In the genomic region with DNA sequence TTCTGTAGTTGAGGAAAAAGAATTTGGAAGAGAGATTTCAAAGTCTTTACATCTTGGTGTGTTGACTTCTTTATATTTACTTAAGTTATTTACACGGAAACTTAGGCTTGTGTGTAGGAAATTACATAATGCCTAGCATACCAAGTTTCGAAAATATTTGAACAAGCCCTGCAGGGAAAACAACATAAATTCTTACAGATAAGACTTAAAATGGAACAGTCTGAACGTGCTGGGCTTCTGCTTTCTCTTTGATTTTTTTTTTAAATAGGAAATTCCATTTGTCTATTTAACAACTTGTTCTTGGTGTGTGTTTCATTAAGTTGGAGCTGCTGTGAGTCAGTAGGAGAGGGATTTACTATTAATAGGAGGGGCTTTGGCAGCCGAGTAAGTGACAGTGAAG, we compare ENCODE assay signal across 8 mouse cellular contexts. TPM values are rescaled to one million over a fixed set of nuclear protein-coding genes. Genes with fewer than 3 reads are reported as not detected.
DNase-seq lines count a peak whose midpoint lies in the region; ATAC-seq lines count a peak whose summit lies in the region.

No protein-coding gene starts in this region.

- no peaks in the 10 kb centered on the region for H3K27me3 ChIP-seq in kidney, embryonic 14.5 days (ENCODE audit: control insufficient read depth, insufficient read depth, low read length)
- H3K27me3 ChIP-seq in embryonic facial prominence, embryonic 11.5 days (ENCODE audit: control insufficient read depth, insufficient read depth, low read length): no peaks in the 10 kb centered on the region
- no peaks in the 10 kb centered on the region for H3K27me3 ChIP-seq in intestine, embryonic 16.5 days (replicated peaks; ENCODE audit: control insufficient read depth, insufficient read depth, low read length)
- no peaks in the 10 kb centered on the region for H3K27me3 ChIP-seq in midbrain, embryonic 16.5 days (ENCODE audit: control insufficient read depth, insufficient read depth, low read depth, low read length)

- no peaks in the 10 kb centered on the region for H3K36me3 ChIP-seq in kidney, embryonic 14.5 days (ENCODE audit: control insufficient read depth, insufficient read depth, low read length)
- H3K36me3 ChIP-seq in embryonic facial prominence, embryonic 11.5 days (replicated peaks; ENCODE audit: control insufficient read depth, insufficient read depth, low read depth, low read length): no peaks in the 10 kb centered on the region
- H3K36me3 ChIP-seq in intestine, embryonic 16.5 days (ENCODE audit: control insufficient read depth, insufficient read depth, low read length): no peaks in the 10 kb centered on the region
- no peaks in the 10 kb centered on the region for H3K36me3 ChIP-seq in midbrain, embryonic 16.5 days (ENCODE audit: control insufficient read depth, insufficient read depth, low read length)

- no peak for ATAC-seq in kidney, embryonic 14.5 days (ENCODE audit: low FRiP score, low TSS enrichment)
- ATAC-seq in embryonic facial prominence, embryonic 11.5 days (replicated peaks; ENCODE audit: insufficient number of reproducible peaks, low FRiP score, low TSS enrichment, low read depth): no peak
- ATAC-seq in intestine, embryonic 16.5 days: no peak
- no peak for ATAC-seq in midbrain, embryonic 16.5 days

- intact Hi-C loops in gastrocnemius, postnatal 36 days (cut with DNase I): no loop called here

- peak overlapping the region; percentile 65; the same call in 1 of the 2 replicates for H3K4me3 ChIP-seq in kidney, embryonic 14.5 days (ENCODE audit: low read length)
- H3K4me3 ChIP-seq in embryonic facial prominence, embryonic 11.5 days (ENCODE audit: low read depth, low read length): peak overlapping the region; percentile 42; the same call in 1 of the 2 replicates
- H3K4me3 ChIP-seq in intestine, embryonic 16.5 days (ENCODE audit: low read length): peak overlapping the region; percentile 28
- peak overlapping the region; percentile 60 for H3K4me3 ChIP-seq in midbrain, embryonic 16.5 days (ENCODE audit: low read depth, low read length)

- no peak overlapping the region for H3K9ac ChIP-seq in kidney, embryonic 14.5 days (ENCODE audit: low read depth, low read length)
- no peak overlapping the region for H3K9ac ChIP-seq in embryonic facial prominence, embryonic 11.5 days (replicated peaks; ENCODE audit: low read length)
- no peak overlapping the region for H3K9ac ChIP-seq in intestine, embryonic 16.5 days (ENCODE audit: low read depth, low read length)
- H3K9ac ChIP-seq in midbrain, embryonic 16.5 days (ENCODE audit: low read depth, low read length): no peak overlapping the region

- 22% methylated on average over 4 of the region's 4 CpGs for WGBS in kidney, embryonic 14.5 days
- WGBS in embryonic facial prominence, embryonic 11.5 days: 27% methylated on average over 4 of the region's 4 CpGs
- WGBS in intestine, embryonic 16.5 days: 19% methylated on average over 4 of the region's 4 CpGs
- 19% methylated on average over 4 of the region's 4 CpGs for WGBS in midbrain, embryonic 16.5 days

- no peak overlapping the region for H3K27ac ChIP-seq in kidney, embryonic 14.5 days (ENCODE audit: low read depth, low read length)
- H3K27ac ChIP-seq in embryonic facial prominence, embryonic 11.5 days (replicated peaks; ENCODE audit: low read depth, low read length): no peak overlapping the region
- H3K27ac ChIP-seq in intestine, embryonic 16.5 days (ENCODE audit: low read length): no peak overlapping the region
- H3K27ac ChIP-seq in midbrain, embryonic 16.5 days (ENCODE audit: low read length): no peak overlapping the region

- no peaks in the 10 kb centered on the region for H3K9me3 ChIP-seq in kidney, embryonic 14.5 days (ENCODE audit: control insufficient read depth, low read length)
- H3K9me3 ChIP-seq in embryonic facial prominence, embryonic 11.5 days (replicated peaks; ENCODE audit: control insufficient read depth, low read length): no peaks in the 10 kb centered on the region
- no peaks in the 10 kb centered on the region for H3K9me3 ChIP-seq in intestine, embryonic 16.5 days (ENCODE audit: control insufficient read depth, low read length)
- H3K9me3 ChIP-seq in midbrain, embryonic 16.5 days (replicated peaks; ENCODE audit: control insufficient read depth, low read length, poor library complexity, severe bottlenecking): no peaks in the 10 kb centered on the region

- peak overlapping the region; percentile 47 for H3K4me2 ChIP-seq in kidney, embryonic 14.5 days (replicated peaks; ENCODE audit: low read depth, low read length)
- peak overlapping the region; percentile 30 for H3K4me2 ChIP-seq in embryonic facial prominence, embryonic 11.5 days (ENCODE audit: low read depth, low read length)
- peak overlapping the region; percentile 47 for H3K4me2 ChIP-seq in intestine, embryonic 16.5 days (ENCODE audit: low read depth, low read length)
- peak overlapping the region; percentile 55 for H3K4me2 ChIP-seq in midbrain, embryonic 16.5 days (ENCODE audit: low read length)

- DNase-seq in kidney, adult 18-20 months: no peak
- peak; percentile 2 for DNase-seq in embryonic facial prominence, embryonic 11.5 days (ENCODE audit: low spot score)
- DNase-seq in gastrocnemius, postnatal 36 days: no peak
- no peak for DNase-seq in spleen, postnatal 4 days (ENCODE audit: low spot score in 2 of 2)
- DNase-seq in cerebellum, postnatal 14 days: no peak

- H3K4me1 ChIP-seq in kidney, embryonic 14.5 days (ENCODE audit: control insufficient read depth, insufficient read depth, low read length): no peaks in the 10 kb centered on the region
- no peaks in the 10 kb centered on the region for H3K4me1 ChIP-seq in embryonic facial prominence, embryonic 11.5 days (ENCODE audit: control insufficient read depth, insufficient read depth, low read length)
- H3K4me1 ChIP-seq in intestine, embryonic 16.5 days (ENCODE audit: control insufficient read depth, insufficient read depth, low read length): no peaks in the 10 kb centered on the region
- no peaks in the 10 kb centered on the region; the same call in 1 of the 2 replicates for H3K4me1 ChIP-seq in midbrain, embryonic 16.5 days (ENCODE audit: control insufficient read depth, insufficient read depth, low read length)

RNA-seq across cellular contexts. Expression of a gene that starts 3.9 kb away (rescaled TPM):
- polyA plus RNA-seq in kidney, embryonic 14.5 days (2014; fragmentation: Nextera tagmentation; extraction: Ambion mirVana): 44.8 and 72.3 TPM in 2 replicates
- polyA plus RNA-seq in embryonic facial prominence, embryonic 11.5 days (2014; fragmentation: Nextera tagmentation; extraction: Ambion mirVana): 52.7 and 66.1 TPM in 2 replicates
- polyA plus RNA-seq in intestine, embryonic 16.5 days (2015; fragmentation: Nextera tagmentation; extraction: Ambion mirVana): 23.0 and 25.7 TPM in 2 replicates
- polyA plus RNA-seq in midbrain, embryonic 16.5 days (2015; fragmentation: Nextera tagmentation; extraction: Ambion mirVana): 20.7 and 21.5 TPM in 2 replicates
- total RNA-seq in gastrocnemius, postnatal 36 days (2021): 10 to 100 TPM; 49.8 to 52.0 TPM
